Mouse (Mus musculus) R1 (cell line): ENCODE measurements around the gene P2ry1.
A peak's percentile ranks its signal among the peaks of the same experiment; 100 is the strongest.

Experiments
- DNase-seq: peaks from one replicate; pipeline ENCODE4 v3.0.0-alpha.2; 2018; ENCODE audit warnings: low read depth, low spot score

P2ry1 gene

GRCm38 (mm10) chr3:61002587-61003501, at the start of gene P2ry1:
TSS of gene P2ry1 (plus strand) at chr3:61002795.
- DNase-seq, result peak; percentile 84

DNA sequence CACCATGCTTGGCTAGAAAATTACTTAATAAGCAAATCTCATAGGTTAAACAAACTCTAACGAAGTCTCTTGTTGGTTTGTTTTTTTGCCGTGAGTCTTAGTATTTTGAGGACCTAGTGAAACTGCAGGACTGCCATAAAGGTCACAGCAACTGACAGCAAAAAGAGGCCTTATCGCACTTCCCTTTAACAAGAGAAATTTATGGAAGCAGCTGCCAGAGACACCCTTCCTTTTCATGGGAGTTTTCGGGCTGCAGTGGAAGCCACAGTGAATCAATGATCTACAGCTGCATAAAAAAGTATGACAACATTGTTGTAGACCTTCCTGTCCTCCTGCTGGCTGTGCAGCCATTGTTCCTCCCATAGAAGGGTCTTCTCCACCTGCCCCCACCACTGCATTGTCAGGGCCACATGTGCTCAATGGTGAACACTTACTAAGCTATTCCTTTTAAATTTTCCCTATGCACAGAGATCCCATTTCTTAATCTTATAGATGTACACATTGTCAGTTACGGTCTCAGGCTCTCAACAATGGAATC, 49.3 kb upstream of the P2ry1 start:
- no peak for DNase-seq

GRCm38 (mm10) chr3:60954073-60954472, 48.5 kb upstream of the P2ry1 start:
- no peak for DNase-seq

- no peak for DNase-seq
Observed at GRCm38 (mm10) chr3:60958769-60959168, 43.8 kb upstream of the P2ry1 start.

DNA sequence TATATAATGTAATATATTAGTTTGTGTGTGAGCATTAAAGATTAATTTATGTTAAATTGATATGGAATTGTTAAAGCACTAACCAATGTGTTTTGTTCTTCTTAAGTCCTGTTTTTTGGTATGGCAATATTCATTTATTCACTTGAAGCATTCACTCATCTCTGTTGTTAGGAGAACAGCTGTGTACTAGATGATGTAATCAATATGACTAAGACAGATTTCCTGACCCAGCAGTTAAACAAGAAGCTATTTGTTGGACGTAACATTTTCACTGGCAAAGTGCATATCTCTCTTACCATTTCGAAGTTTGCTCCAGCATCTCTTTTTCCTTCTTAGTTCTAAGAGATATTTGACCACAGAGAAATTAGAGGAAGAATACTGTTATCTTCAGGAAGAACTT, 37.5 kb upstream of the P2ry1 start:
- no peak for DNase-seq

DNA sequence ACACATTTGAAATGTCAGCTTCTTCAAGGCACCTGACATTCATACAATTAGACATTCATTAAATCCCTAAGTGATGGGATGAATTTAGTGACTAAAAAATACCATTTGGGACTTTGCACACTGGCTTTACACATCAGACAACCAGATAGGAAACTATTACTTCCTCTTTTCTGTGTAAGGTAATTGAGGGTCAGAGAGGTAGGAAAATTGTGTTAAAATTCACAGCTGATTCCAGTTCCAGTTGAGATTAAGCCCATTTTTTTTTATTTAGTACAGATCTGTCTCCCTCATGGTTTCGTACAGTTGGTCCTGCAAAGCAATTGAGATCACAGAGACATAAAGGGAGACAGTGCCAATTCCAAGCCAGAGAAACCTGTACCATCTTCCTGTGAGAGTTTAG, 27.7 kb upstream of the P2ry1 start:
- DNase-seq, result no peak

DNA sequence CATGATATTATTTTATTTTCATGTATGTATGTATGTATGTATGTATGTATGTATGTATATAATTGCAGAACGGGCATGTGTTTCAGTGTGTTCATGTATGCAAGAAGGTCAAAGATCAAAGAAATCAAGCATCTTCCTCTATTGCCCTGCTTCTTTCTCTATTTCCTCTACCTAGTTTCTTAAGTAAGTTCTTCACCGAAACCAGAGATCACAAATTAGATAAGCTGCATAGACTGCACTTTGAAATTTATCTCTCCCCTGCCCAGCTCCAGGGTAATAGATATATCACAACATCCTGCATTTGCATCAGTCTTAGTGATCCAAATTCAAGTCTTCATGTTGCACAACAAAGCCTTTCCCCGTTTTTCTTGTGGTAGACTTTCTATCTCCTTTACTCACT, 20.5 kb upstream of the P2ry1 start:
- no peak for DNase-seq

DNA sequence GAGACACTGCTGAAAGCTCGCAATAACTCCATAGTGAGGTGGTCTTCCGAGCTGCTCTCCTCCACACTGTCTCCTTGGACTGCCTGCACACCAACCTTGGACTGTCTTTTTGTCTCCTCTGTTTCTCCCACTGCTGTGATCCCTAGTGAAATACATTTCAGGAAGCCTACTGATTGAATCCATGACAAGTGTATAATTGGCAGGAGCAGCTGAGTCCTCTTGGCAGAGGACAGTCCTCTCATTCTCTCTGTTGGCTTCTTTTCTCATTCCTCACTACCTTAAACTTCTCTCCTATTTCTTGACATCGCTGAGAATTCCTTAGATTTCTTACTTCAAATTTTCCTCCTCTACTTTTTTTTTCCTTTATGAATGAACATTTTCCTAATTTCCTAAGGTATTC, 4.5 kb upstream of the P2ry1 start:
- no peak for DNase-seq

DNA sequence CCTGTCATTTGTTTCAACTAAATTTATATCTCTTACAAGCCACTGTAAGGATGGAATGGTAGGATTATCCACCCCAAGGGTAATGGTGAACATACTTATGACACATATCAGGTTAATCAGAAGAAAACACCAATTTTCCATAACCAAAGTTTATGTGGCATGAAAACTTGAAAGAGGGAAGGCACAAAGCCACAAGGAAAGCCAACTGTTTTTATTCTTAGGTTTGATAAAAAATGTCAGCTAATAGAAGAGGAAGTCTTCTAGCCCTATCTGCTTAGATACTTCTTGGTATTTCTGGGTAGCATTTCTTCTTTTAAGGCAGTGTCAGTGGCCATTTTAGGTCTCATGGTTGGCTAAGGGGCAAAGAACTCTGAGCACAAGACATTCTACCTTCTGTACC, 2.9 kb upstream of the P2ry1 start:
- no peak for DNase-seq

GRCm38 (mm10) chr3:61000747-61001146, 1.8 kb upstream of the P2ry1 start:
- DNase-seq, result no peak

GRCm38 (mm10) chr3:61001852-61002586, 576 bp upstream of the P2ry1 start:
- peak; percentile 57 for DNase-seq

DNA sequence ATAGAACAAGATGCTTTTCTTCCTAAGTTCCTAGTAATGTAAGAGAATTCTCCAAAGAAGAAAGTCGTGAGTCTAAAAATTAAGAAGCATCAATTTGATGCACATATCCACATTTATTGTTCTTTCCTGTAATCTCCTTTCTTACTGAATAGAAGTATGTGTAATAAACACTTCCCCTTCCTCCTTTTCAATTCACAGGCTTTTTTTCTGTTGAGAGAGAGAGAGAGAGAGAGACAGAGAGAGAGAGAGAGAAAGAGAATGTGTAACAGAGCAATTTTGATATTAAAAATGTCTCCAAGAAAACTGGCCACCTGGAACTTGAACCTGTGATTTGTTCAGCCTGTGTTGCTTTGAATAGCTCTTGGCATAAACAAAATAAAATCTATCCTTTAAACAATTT, 2.0 kb downstream of the P2ry1 start:
- no peak for DNase-seq

DNA sequence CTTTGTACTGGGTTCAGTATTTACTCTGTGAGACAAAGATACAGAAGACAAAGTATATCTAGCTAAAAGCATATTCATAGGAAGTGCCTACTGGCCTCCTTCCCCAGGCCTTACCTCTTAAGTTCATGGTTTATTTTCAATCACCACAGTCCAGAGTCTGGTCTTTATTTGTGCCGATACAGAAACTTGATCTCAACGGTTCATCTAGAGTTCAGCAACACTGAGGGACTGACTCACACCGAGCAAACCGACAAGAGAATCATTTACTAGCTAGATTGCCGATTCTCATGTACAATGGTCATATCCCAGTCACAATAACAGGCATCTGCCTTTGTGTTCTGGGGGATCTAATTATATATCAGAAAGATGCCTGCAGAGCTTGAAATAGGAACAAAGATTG, 9.1 kb downstream of the P2ry1 start:
- no peak for DNase-seq

- no peak for DNase-seq
Observed at GRCm38 (mm10) chr3:61012550-61012949, 10.0 kb downstream of the P2ry1 start.

DNA sequence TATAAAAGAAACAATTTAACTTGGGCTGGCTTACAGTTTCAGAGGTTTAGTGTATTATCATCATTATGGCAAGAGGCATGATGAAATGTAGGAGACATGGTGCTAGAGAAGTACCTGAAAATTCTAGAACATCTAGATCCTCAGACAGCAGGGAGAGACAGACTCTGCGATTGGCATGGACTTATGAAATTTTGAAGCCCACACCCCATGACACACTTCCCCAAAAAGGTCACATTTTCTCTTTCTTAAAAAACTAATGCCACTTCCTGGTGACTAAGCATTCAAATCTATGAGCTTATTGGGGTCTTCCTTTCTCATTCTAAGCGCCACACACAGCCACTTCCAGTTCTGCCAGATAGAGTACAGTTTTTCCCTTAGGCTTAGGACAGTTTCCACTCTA, 14.1 kb downstream of the P2ry1 start:
- no peak for DNase-seq

DNA sequence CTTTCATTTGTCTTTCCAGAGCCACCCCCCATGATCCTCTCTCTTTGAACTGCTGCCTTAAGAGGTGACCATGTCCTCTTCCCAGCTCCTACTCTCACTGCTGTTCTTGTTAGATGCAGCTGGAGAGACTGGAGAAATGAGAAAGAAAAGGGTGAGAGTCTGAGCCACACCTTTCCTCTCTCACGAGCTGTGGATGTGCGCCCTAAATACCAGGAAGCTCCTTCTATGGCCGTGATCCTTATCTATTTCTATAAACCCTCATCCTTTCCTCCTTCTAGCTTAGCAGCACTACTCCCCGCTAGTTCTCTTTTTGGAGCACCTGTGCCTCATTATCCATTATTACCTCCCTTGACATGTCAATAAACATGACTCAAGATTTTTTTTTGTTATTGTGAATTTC, 29.5 kb downstream of the P2ry1 start:
- DNase-seq, result no peak

DNA sequence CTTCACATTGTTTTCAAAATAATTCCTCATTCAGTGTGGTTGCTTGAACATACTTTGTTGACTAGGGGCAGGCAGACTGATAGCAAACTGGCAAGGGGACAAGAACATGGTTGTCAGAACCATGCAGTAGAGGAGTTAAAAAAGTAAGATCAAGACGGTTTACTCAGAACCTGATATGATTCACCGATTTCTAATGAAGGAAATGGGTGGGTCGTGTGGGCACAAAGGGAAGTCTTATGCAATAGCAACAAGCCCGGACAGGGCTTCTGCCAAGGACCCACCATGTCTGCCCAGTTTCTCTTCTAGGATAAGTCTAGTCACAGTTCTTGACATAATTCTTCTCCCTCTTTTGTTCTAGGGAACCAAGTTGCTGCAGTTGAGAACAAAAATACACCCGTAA, 33.0 kb downstream of the P2ry1 start:
- DNase-seq, result no peak

GRCm38 (mm10) chr3:61039916-61040315, 37.3 kb downstream of the P2ry1 start:
- no peak for DNase-seq

- DNase-seq, result no peak
Observed at GRCm38 (mm10) chr3:61049976-61050672, 47.5 kb downstream of the P2ry1 start.
